Mouse (Mus musculus) liver, embryonic 12.5 days (tissue): ENCODE results near the gene Hoxd4. TPM values are rescaled to one million over a fixed set of nuclear protein-coding genes. Genes with fewer than 3 reads are reported as not detected.

Experiments used
- ATAC-seq: fragments of 200-750 bp; cut with Nextera tagmentation; 2 replicates; pipeline ENCODE4 v1.8.0; 2017; ENCODE audit warnings: moderate number of reproducible peaks, mild to moderate bottlenecking, moderate library complexity
- H3K27ac ChIP-seq: fragments of 300-500 bp; sonication (generic); 2 replicates; pipeline ENCODE4 v1.5.1; 2016; ENCODE audit warnings: mild to moderate bottlenecking
- H3K27me3 ChIP-seq: fragments of 300-500 bp; sonication (generic); replicated peaks from 2 replicates; pipeline ENCODE4 v1.6.1; 2016; ENCODE audit warnings: mild to moderate bottlenecking, moderate library complexity
- H3K36me3 ChIP-seq: fragments of 300-500 bp; sonication (generic); 2 replicates; pipeline ENCODE4 v1.6.1; 2016; ENCODE audit warnings: mild to moderate bottlenecking, moderate library complexity
- H3K4me1 ChIP-seq: fragments of 300-500 bp; sonication (generic); 2 replicates; pipeline ENCODE4 v1.6.1; 2016
- H3K4me2 ChIP-seq: fragments of 300-500 bp; sonication (generic); 2 replicates; pipeline ENCODE4 v1.6.1; 2016; ENCODE audit warnings: mild to moderate bottlenecking, moderate library complexity
- H3K4me3 ChIP-seq: fragments of 300-500 bp; sonication (generic); 2 replicates; pipeline ENCODE4 v1.5.1; 2016; ENCODE audit warnings: mild to moderate bottlenecking, moderate library complexity
- H3K9ac ChIP-seq: fragments of 300-500 bp; sonication (generic); 2 replicates; pipeline ENCODE4 v1.6.1; 2016; ENCODE audit warnings: mild to moderate bottlenecking, moderate library complexity
- H3K9me3 ChIP-seq: fragments of 300-500 bp; sonication (generic); replicated peaks from 2 replicates; pipeline ENCODE4 v1.6.1; 2016; ENCODE audit warnings: mild to moderate bottlenecking, moderate library complexity
- WGBS: fragments of 180-500 bp; shearing (Covaris S2); methylation state at CpG from one replicate; pipeline ENCODE4 v1.1.7; 2016; ENCODE audit not compliant: insufficient replicate concordance; 5-methylcytosine and 5-hydroxymethylcytosine counted together
- polyA plus RNA-seq: library from polyadenylated mRNA; unstranded; fragments of >200 nt; fragmentation: Nextera tagmentation; extraction: Ambion mirVana; gene quantifications from 2 replicates; pipeline ENCODE4 v1.2.1, GENCODE M21; 2016

Gene Hoxd4
- polyA plus RNA-seq, 1 experiment from 2014 or later = not detected

- WGBS = 6% methylated on average over 8 of the region's 8 CpGs
- Histone ChIP-seq H3K27me3 (peaks cover 94% of the 10 kb centered on the region), H3K9ac (no peak overlapping the region), H3K4me3 (no peak overlapping the region), H3K9me3 (no peaks in the 10 kb centered on the region), H3K27ac (no peak overlapping the region), H3K4me2 (no peak overlapping the region), H3K36me3 (no peaks in the 10 kb centered on the region), H3K4me1 (no peaks in the 10 kb centered on the region)
- no peak for ATAC-seq
Observed at GRCm38 (mm10) chr2:74690338-74690716, 21.4 kb upstream of the Hoxd4 start.

GRCm38 (mm10) chr2:74691022-74691951, 20.4 kb upstream of the Hoxd4 start, which contains the start of gene Hoxd10:
Gene Hoxd10 (plus strand): TSS chr2:74691924.
- Histone ChIP-seq H3K4me2 (no peak within 1 kb of the TSS), H3K9ac (no peak within 1 kb of the TSS), H3K27me3 (peaks cover 98% of the 10 kb centered on the region), H3K36me3 (no peaks in the 10 kb centered on the region), H3K4me1 (no peaks in the 10 kb centered on the region), H3K9me3 (no peaks in the 10 kb centered on the region), H3K4me3 (no peak within 1 kb of the TSS), H3K27ac (no peak within 1 kb of the TSS)
- WGBS = under 1% methylated on average over 56 of the region's 56 CpGs
- no peak for ATAC-seq

- no peaks in the 10 kb centered on the region for H3K9me3 ChIP-seq
- H3K4me1 ChIP-seq = no peaks in the 10 kb centered on the region
- no peak for ATAC-seq
- no peak overlapping the region for H3K4me3 ChIP-seq
- no peaks in the 10 kb centered on the region for H3K36me3 ChIP-seq
- H3K27me3 ChIP-seq = peaks cover 98% of the 10 kb centered on the region
- 5% methylated on average over 35 of the region's 35 CpGs for WGBS
- H3K27ac ChIP-seq = no peak overlapping the region
- H3K4me2 ChIP-seq = no peak overlapping the region
- H3K9ac ChIP-seq = no peak overlapping the region
Observed at GRCm38 (mm10) chr2:74691995-74692807, 19.5 kb upstream of the Hoxd4 start.

GRCm38 (mm10) chr2:74692808-74693431, 18.8 kb upstream of the Hoxd4 start:
- 5% methylated on average over 20 of the region's 20 CpGs for WGBS
- H3K4me2 ChIP-seq = no peak overlapping the region

GRCm38 (mm10) chr2:74693432-74693827, 18.3 kb upstream of the Hoxd4 start:
- no peak overlapping the region for H3K4me3 ChIP-seq
- WGBS = 9% methylated on average over 4 of the region's 4 CpGs

More at GRCm38 (mm10) chr2:74692808-74693431, 18.8 kb upstream of the Hoxd4 start:
- no peak overlapping the region for H3K27ac ChIP-seq
- H3K9me3 ChIP-seq = no peaks in the 10 kb centered on the region
- no peaks in the 10 kb centered on the region for H3K36me3 ChIP-seq
- H3K9ac ChIP-seq = no peak overlapping the region
- peaks cover 2% of the 10 kb centered on the region; the same call in 1 of the 2 replicates for H3K4me1 ChIP-seq
- no peak overlapping the region for H3K4me3 ChIP-seq
- peaks cover 98% of the 10 kb centered on the region for H3K27me3 ChIP-seq
- ATAC-seq = no peak

GRCm38 (mm10) chr2:74694066-74694465, 17.7 kb upstream of the Hoxd4 start:
- no peak for ATAC-seq
- WGBS = 2% methylated on average over 16 of the region's 16 CpGs
- no peak overlapping the region for H3K9ac ChIP-seq

More at GRCm38 (mm10) chr2:74693432-74693827, 18.3 kb upstream of the Hoxd4 start:
- no peak for ATAC-seq
- Histone ChIP-seq H3K4me1 (peaks cover 7% of the 10 kb centered on the region; the same call in 1 of the 2 replicates), H3K4me2 (no peak overlapping the region), H3K36me3 (no peaks in the 10 kb centered on the region), H3K27me3 (peaks cover 98% of the 10 kb centered on the region), H3K27ac (no peak overlapping the region), H3K9me3 (no peaks in the 10 kb centered on the region), H3K9ac (no peak overlapping the region)

GRCm38 (mm10) chr2:74695383-74695782, 16.3 kb upstream of the Hoxd4 start:
- Histone ChIP-seq H3K9ac (no peak overlapping the region), H3K9me3 (no peaks in the 10 kb centered on the region), H3K4me1 (peaks cover 9% of the 10 kb centered on the region; the same call in 1 of the 2 replicates), H3K4me3 (no peak overlapping the region), H3K27me3 (peaks cover 99% of the 10 kb centered on the region), H3K36me3 (no peaks in the 10 kb centered on the region), H3K27ac (no peak overlapping the region), H3K4me2 (no peak overlapping the region)
- no peak for ATAC-seq
- WGBS = 5% methylated on average over 1 of the region's 1 CpGs

More at GRCm38 (mm10) chr2:74694066-74694465, 17.7 kb upstream of the Hoxd4 start:
- Histone ChIP-seq H3K4me3 (no peak overlapping the region), H3K27me3 (peaks cover 98% of the 10 kb centered on the region), H3K4me2 (no peak overlapping the region), H3K9me3 (no peaks in the 10 kb centered on the region), H3K27ac (no peak overlapping the region), H3K4me1 (peaks cover 9% of the 10 kb centered on the region; the same call in 1 of the 2 replicates), H3K36me3 (no peaks in the 10 kb centered on the region)

GRCm38 (mm10) chr2:74695813-74696430, 15.8 kb upstream of the Hoxd4 start:
- peaks cover 9% of the 10 kb centered on the region; the same call in 1 of the 2 replicates for H3K4me1 ChIP-seq
- no peak overlapping the region for H3K27ac ChIP-seq
- no peaks in the 10 kb centered on the region for H3K36me3 ChIP-seq
- H3K4me2 ChIP-seq = no peak overlapping the region
- no peak overlapping the region for H3K4me3 ChIP-seq
- ATAC-seq = no peak
- H3K27me3 ChIP-seq = peaks cover 100% of the 10 kb centered on the region
- 2% methylated on average over 7 of the region's 7 CpGs for WGBS
- H3K9me3 ChIP-seq = no peaks in the 10 kb centered on the region
- H3K9ac ChIP-seq = no peak overlapping the region

- H3K4me2 ChIP-seq = no peak overlapping the region
- H3K27ac ChIP-seq = no peak overlapping the region
- H3K4me1 ChIP-seq = peaks cover 9% of the 10 kb centered on the region; the same call in 1 of the 2 replicates
- no peak overlapping the region for H3K9ac ChIP-seq
- no peaks in the 10 kb centered on the region for H3K9me3 ChIP-seq
- H3K27me3 ChIP-seq = peaks cover 100% of the 10 kb centered on the region
- 5% methylated on average over 34 of the region's 34 CpGs for WGBS
- no peaks in the 10 kb centered on the region for H3K36me3 ChIP-seq
- ATAC-seq = no peak
- H3K4me3 ChIP-seq = no peak overlapping the region
Observed at GRCm38 (mm10) chr2:74696442-74697335, 15.0 kb upstream of the Hoxd4 start.

- H3K36me3 ChIP-seq = no peaks in the 10 kb centered on the region
- H3K27ac ChIP-seq = no peak within 1 kb of the TSS
- H3K4me3 ChIP-seq = peak within 1 kb of the TSS; percentile 35
- H3K27me3 ChIP-seq = peaks cover 100% of the 10 kb centered on the region
- H3K9me3 ChIP-seq = no peaks in the 10 kb centered on the region
- H3K9ac ChIP-seq = no peak within 1 kb of the TSS
- peaks cover 9% of the 10 kb centered on the region; the same call in 1 of the 2 replicates for H3K4me1 ChIP-seq
- under 1% methylated on average over 43 of the region's 43 CpGs for WGBS
- no peak; the same call in 1 of the 2 replicates for ATAC-seq
- H3K4me2 ChIP-seq = peak within 1 kb of the TSS; percentile 55
Observed at GRCm38 (mm10) chr2:74697567-74698121, 14.1 kb upstream of the Hoxd4 start, which contains the start of gene Hoxd9. Gene Hoxd9 (plus strand): TSS chr2:74697727.
